Mouse (Mus musculus) CH12.LX (cell line): ENCODE data around the gene Nos1ap. TPM values are rescaled to one million over a fixed set of nuclear protein-coding genes. Genes with fewer than 3 reads are reported as not detected.

ENCODE experiments used
- DNase-seq: peaks from one replicate; pipeline ENCODE4 v3.0.0-alpha.2; 2013; ENCODE audit errors: extremely low read depth
- H3K27ac ChIP-seq: 2 replicates; pipeline ENCODE4 v1.5.1; 2012; ENCODE audit warnings: low read depth, mild to moderate bottlenecking, control low read depth, moderate library complexity; ENCODE audit not compliant: insufficient read depth
- H3K27me3 ChIP-seq: replicated peaks from 2 replicates; pipeline ENCODE3; 2012; ENCODE audit warnings: inconsistent platforms
- H3K36me3 ChIP-seq, 2 experiments: replicated peaks in 1 of 2; 2 replicates each; pipeline versions ENCODE3 to v1.6.1; 2012; ENCODE audit warnings: inconsistent platforms in 1 of 2, low read length in 1 of 2, mild to moderate bottlenecking in 1 of 2, mixed read lengths in 1 of 2, moderate library complexity in 1 of 2; ENCODE audit not compliant: control insufficient read depth in 1 of 2, insufficient read depth in 1 of 2
- H3K4me1 ChIP-seq, 2 experiments: 2 replicates each; pipeline ENCODE4 v1.6.1; 2012; ENCODE audit warnings: inconsistent platforms in 1 of 2, moderate library complexity in 1 of 2; ENCODE audit not compliant: insufficient read depth in 2 of 2, control insufficient read depth in 1 of 2
- H3K4me2 ChIP-seq: 2 replicates; pipeline ENCODE4 v1.6.1; 2012; ENCODE audit warnings: low read depth, mild to moderate bottlenecking, control low read depth; ENCODE audit not compliant: poor library complexity, insufficient read depth, severe bottlenecking
- H3K4me3 ChIP-seq, 3 experiments: fragments of 150-350 bp in 1 of 3; sonication (generic) in 1 of 3; replicated peaks in 1 of 3; 2 replicates each; pipeline versions ENCODE3 to v1.5.1; 2011 to 2012; ENCODE audit warnings: low read depth in 2 of 3, low read length in 2 of 3, mild to moderate bottlenecking in 2 of 3, moderate library complexity in 2 of 3, control low read depth in 1 of 3, improper control_type of control experiment in 1 of 3, inconsistent platforms in 1 of 3, mixed read lengths in 1 of 3; ENCODE audit not compliant: poor library complexity in 1 of 3
- H3K79me2 ChIP-seq: replicated peaks from 2 replicates; pipeline ENCODE4 v1.6.1; 2012; ENCODE audit warnings: mild to moderate bottlenecking, moderate library complexity; ENCODE audit not compliant: control insufficient read depth, poor library complexity, insufficient read depth, severe bottlenecking; ENCODE audit errors: extremely low read depth
- H3K9ac ChIP-seq: 2 replicates; pipeline ENCODE4 v1.6.1; 2012; ENCODE audit warnings: low read depth, mild to moderate bottlenecking, control low read depth, moderate library complexity; ENCODE audit not compliant: insufficient read depth
- H3K9me3 ChIP-seq: replicated peaks from 2 replicates; pipeline ENCODE3; 2012; ENCODE audit warnings: low read length, inconsistent platforms, mixed read lengths
- BHLHE40 ChIP-seq: IDR thresholded peaks from 2 replicates; pipeline ENCODE4 v1.6.1; 2011; ENCODE audit warnings: mild to moderate bottlenecking, low read depth, low read length, improper control_type of control experiment
- CTCF ChIP-seq, 2 experiments: IDR thresholded peaks in 1 of 2; conservative IDR thresholded peaks in 1 of 2; 2 replicates each; pipeline ENCODE4 v1.5.1; 2011 to 2012; ENCODE audit warnings: low read depth in 2 of 2, low read length in 2 of 2, improper control_type of control experiment in 1 of 2, inconsistent platforms in 1 of 2, mild to moderate bottlenecking in 1 of 2, moderate library complexity in 1 of 2
- E2F4 ChIP-seq: IDR thresholded peaks from 2 replicates; pipeline ENCODE4 v1.6.1; 2011; ENCODE audit warnings: low read depth, low read length, improper control_type of control experiment; ENCODE audit not compliant: insufficient replicate concordance
- EP300 ChIP-seq: IDR thresholded peaks from 2 replicates; pipeline ENCODE4 v1.6.1; 2011; ENCODE audit warnings: low read length, improper control_type of control experiment
- GABPA ChIP-seq: IDR thresholded peaks from 2 replicates; pipeline ENCODE4 v1.6.1; 2012; ENCODE audit warnings: low read depth, low read length, improper control_type of control experiment, inconsistent platforms; ENCODE audit not compliant: insufficient replicate concordance
- HCFC1 ChIP-seq: IDR thresholded peaks from 2 replicates; pipeline ENCODE4 v1.6.1; 2012; ENCODE audit warnings: low read depth, mild to moderate bottlenecking, inconsistent platforms, low read length, improper control_type of control experiment
- JUND ChIP-seq: conservative IDR thresholded peaks from 2 replicates; pipeline ENCODE4 v1.6.1; 2011; ENCODE audit warnings: low read depth, low read length, improper control_type of control experiment
- MAZ ChIP-seq: IDR thresholded peaks from 2 replicates; pipeline ENCODE4 v1.6.1; 2012; ENCODE audit warnings: low read depth, mild to moderate bottlenecking, inconsistent platforms, low read length, improper control_type of control experiment, moderate library complexity
- MEF2A ChIP-seq: IDR thresholded peaks from 2 replicates; pipeline ENCODE4 v1.6.1; 2014; ENCODE audit warnings: low read depth, mild to moderate bottlenecking, inconsistent platforms, low read length, improper control_type of control experiment, borderline replicate concordance
- MYC ChIP-seq: IDR thresholded peaks from 2 replicates; pipeline ENCODE4 v1.6.1; 2011; ENCODE audit warnings: low read depth, mild to moderate bottlenecking, improper control_type of control experiment, low read length
- PAX5 ChIP-seq: IDR thresholded peaks from 2 replicates; pipeline ENCODE4 v1.6.1; 2012; ENCODE audit warnings: low read length, inconsistent platforms, mixed read lengths
- POLR2AphosphoS2 ChIP-seq: IDR thresholded peaks from 2 replicates; pipeline ENCODE4 v1.6.1; 2011; ENCODE audit warnings: low read depth, low read length, improper control_type of control experiment
- RAD21 ChIP-seq: IDR thresholded peaks from 2 replicates; pipeline ENCODE4 v1.6.1; 2011; ENCODE audit warnings: low read depth, mild to moderate bottlenecking, low read length, improper control_type of control experiment, moderate library complexity
- RCOR1 ChIP-seq: conservative IDR thresholded peaks from 2 replicates; pipeline ENCODE4 v1.6.1; 2012; ENCODE audit warnings: low read depth, mild to moderate bottlenecking, inconsistent platforms, low read length, improper control_type of control experiment
- SMC3 ChIP-seq: IDR thresholded peaks from 2 replicates; pipeline ENCODE4 v1.6.1; 2011; ENCODE audit warnings: low read depth, low read length, improper control_type of control experiment
- TCF12 ChIP-seq: IDR thresholded peaks from 2 replicates; pipeline ENCODE4 v1.6.1; 2014; ENCODE audit warnings: low read depth, mild to moderate bottlenecking, inconsistent platforms, low read length, improper control_type of control experiment
- ZC3H11A ChIP-seq: IDR thresholded peaks from 2 replicates; pipeline ENCODE4 v1.6.1; 2012; ENCODE audit warnings: low read depth, mild to moderate bottlenecking, inconsistent platforms, low read length, improper control_type of control experiment
- ZKSCAN1 ChIP-seq: IDR thresholded peaks from 2 replicates; pipeline ENCODE4 v1.6.1; 2012; ENCODE audit warnings: low read depth, inconsistent platforms, low read length, improper control_type of control experiment, borderline replicate concordance
- ZNF384 ChIP-seq: IDR thresholded peaks from 2 replicates; pipeline ENCODE4 v1.6.1; 2012; ENCODE audit warnings: low read depth, low read length, improper control_type of control experiment, inconsistent platforms
- dilution Hi-C: fragments of 300-500 bp; cut with MboI; formaldehyde crosslinking; loops from 2 replicates; pipeline ENCODE4 v1.14.3; 2020; ENCODE audit warnings: low sequenced_read_pairs; ENCODE audit not compliant: extremely low pct_unique_long_range_greater_than_20kb, extremely low pct_ligation_motif_present
- in situ Hi-C: fragments of 300-500 bp; cut with MboI; formaldehyde crosslinking; loops from 3 replicates; pipeline ENCODE4 v1.14.3; 2019; ENCODE audit warnings: low sequenced_read_pairs, low pct_ligation_motif_present, low pct_unique_long_range_greater_than_20kb, mixed read lengths
- polyA plus RNA-seq: library from polyadenylated mRNA; unstranded; fragments of >175 nt; gene quantifications from 2 replicates; pipeline ENCODE4 v1.2.1, GENCODE M21; 2012; ENCODE audit warnings: low read depth; ENCODE audit not compliant: insufficient read length
- total RNA-seq, 2 experiments: library from RNA; depleted of rRNA; stranded (reverse); fragments of 300-350 nt in 1 of 2; fragments of >200 nt in 1 of 2; gene quantifications; 2 replicates each; pipeline ENCODE4 v1.2.3; 2012 to 2014

Nos1ap gene
- total and polyA plus RNA-seq, 3 experiments: not detected

DNA sequence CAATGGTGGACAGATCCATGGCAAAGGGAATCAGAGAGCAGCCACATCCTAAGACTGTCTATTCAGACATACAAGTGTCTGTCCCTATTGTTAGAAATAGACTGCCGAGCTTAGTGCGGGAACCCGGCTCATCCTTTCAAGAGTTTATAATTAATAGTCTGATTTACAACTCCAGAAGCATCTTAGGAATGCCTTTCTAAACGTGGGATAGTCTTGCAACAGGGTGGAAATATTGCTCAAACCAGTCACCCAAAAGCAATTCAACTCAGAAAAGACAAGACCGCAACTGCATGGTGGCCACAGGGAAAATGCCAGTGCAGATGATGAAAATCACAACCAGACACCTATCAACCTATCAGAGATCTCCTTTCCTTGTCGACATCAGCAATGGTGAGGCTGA is 173.5 kb downstream of the Nos1ap start:
- H3K27ac ChIP-seq: no peak overlapping the region
- no peak for DNase-seq
- no peaks in the 10 kb centered on the region for H3K36me3 ChIP-seq
- TF ChIP-seq RCOR1 (no peak), CTCF (conservative IDR thresholded peaks at IDR 0.05 in 1 of 2, IDR thresholded peaks at IDR 0.05 in 1 of 2; ENCODE audit: low read depth in 2 of 2, low read length in 2 of 2) (no peak), SMC3 (no peak), HCFC1 (no peak), GABPA (no peak), PAX5 (no peak), POLR2AphosphoS2 (no peak), RAD21 (no peak), MEF2A (no peak), EP300 (no peak), MYC (no peak), ZC3H11A (no peak), TCF12 (no peak), BHLHE40 (no peak), MAZ (no peak), JUND (no peak), ZKSCAN1 (no peak)
- dilution Hi-C loops: no loop called here
- H3K4me3 ChIP-seq: no peak overlapping the region
- H3K4me2 ChIP-seq: no peak overlapping the region
- H3K27me3 ChIP-seq: peaks cover 4% of the 10 kb centered on the region
- no peaks in the 10 kb centered on the region for H3K79me2 ChIP-seq
- H3K9ac ChIP-seq: no peak overlapping the region
- no peaks in the 10 kb centered on the region for H3K9me3 ChIP-seq
- in situ Hi-C loops: no loop called here
- H3K4me1 ChIP-seq: no peaks in the 10 kb centered on the region

DNA sequence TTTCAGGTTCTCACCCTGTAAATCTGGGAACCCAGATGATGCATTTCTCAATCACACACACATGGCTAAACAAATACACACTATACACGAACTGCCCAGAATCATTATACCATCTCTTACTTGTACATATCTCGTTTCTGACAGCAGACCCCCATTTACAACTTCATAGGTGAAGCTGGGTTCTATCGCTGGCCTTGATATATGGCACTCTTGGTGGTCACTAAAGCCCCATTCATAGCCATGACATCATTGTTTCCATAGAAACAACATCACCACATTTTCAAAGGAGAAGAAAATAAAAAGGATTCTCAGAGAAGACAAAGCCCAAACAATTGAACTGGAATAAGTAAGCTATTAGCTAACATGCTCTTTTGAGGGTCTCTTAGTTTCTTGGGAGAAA is 174.3 kb downstream of the Nos1ap start:
- H3K4me1 ChIP-seq: no peaks in the 10 kb centered on the region
- dilution Hi-C loops (no loop called here), in situ Hi-C loops (no loop called here)
- no peaks in the 10 kb centered on the region for H3K9me3 ChIP-seq
- TF ChIP-seq ZNF384: no peak
- TF ChIP-seq E2F4: no peak
- H3K4me3 ChIP-seq: no peak overlapping the region
- DNase-seq: no peak
- H3K4me2 ChIP-seq: no peak overlapping the region
- H3K9ac ChIP-seq: no peak overlapping the region
- H3K79me2 ChIP-seq: no peaks in the 10 kb centered on the region
- no peaks in the 10 kb centered on the region for H3K36me3 ChIP-seq
- H3K27me3 ChIP-seq: peaks cover 4% of the 10 kb centered on the region
- no peak overlapping the region for H3K27ac ChIP-seq
